Mouse (Mus musculus) fat pad, adult 2 months (tissue): ENCODE data around the gene Dbt.
"Not testable (repeated sequence)": the region's sequence is repeated elsewhere in the genome, so short reads cannot be mapped to it uniquely, and the experiment has no call there.

ENCODE experiments used
- DNase-seq: peaks from one replicate; pipeline ENCODE4 v3.0.0-alpha.2; 2011; ENCODE audit warnings: low read depth, low spot score; ENCODE audit errors: extremely low read depth

Dbt gene

GRCm38 (mm10) chr3:116537200-116537573, 24.3 kb downstream of the Dbt start:
- DNase-seq, result no peak

- DNase-seq, result no peak
These were observed 29.2 kb downstream of the Dbt start for GRCm38 (mm10) chr3:116542070-116542469.

- no peak for DNase-seq
These were observed 29.7 kb downstream of the Dbt start for GRCm38 (mm10) chr3:116542532-116542931.

- no peak for DNase-seq
These were observed 34.6 kb downstream of the Dbt start for GRCm38 (mm10) chr3:116547430-116547829.

- no peak for DNase-seq
These were observed 38.5 kb downstream of the Dbt start for GRCm38 (mm10) chr3:116551362-116551761.

GRCm38 (mm10) chr3:116561315-116561714, 48.4 kb downstream of the Dbt start:
- not testable (repeated sequence) for DNase-seq

- DNase-seq, result no peak
These were observed 49.7 kb downstream of the Dbt start, which contains the start of gene Lrrc39 for GRCm38 (mm10) chr3:116562408-116563094. Gene Lrrc39 (plus strand): TSS chr3:116562973.

- DNase-seq, result no peak
These were observed 50.2 kb downstream of the Dbt start for GRCm38 (mm10) chr3:116563095-116563492.

- DNase-seq, result no peak
These were observed 57.8 kb downstream of the Dbt start for GRCm38 (mm10) chr3:116570628-116571027.

GRCm38 (mm10) chr3:116577286-116577685, 64.4 kb downstream of the Dbt start:
- no peak for DNase-seq

GRCm38 (mm10) chr3:116582201-116582600, 69.3 kb downstream of the Dbt start:
- no peak for DNase-seq

GRCm38 (mm10) chr3:116594076-116594727, 81.3 kb downstream of the Dbt start:
- no peak for DNase-seq

- peak; percentile 36 for DNase-seq
These were observed 82.1 kb downstream of the Dbt start, which contains the start of gene Sass6 for GRCm38 (mm10) chr3:116594728-116595602. Gene Sass6 (plus strand): TSS chr3:116594982.

- DNase-seq, result no peak
These were observed 82.7 kb downstream of the Dbt start for GRCm38 (mm10) chr3:116595603-116595991.
